Mouse (Mus musculus) liver, embryonic 14.5 days (tissue): ENCODE measurements around the gene Nkapl.

ENCODE experiments used
- CTCF ChIP-seq: IDR thresholded peaks from 2 replicates; pipeline ENCODE4 v1.5.1; 2016; ENCODE audit warnings: antibody characterized with exemption, low read depth, control low read depth
- EP300 ChIP-seq: IDR thresholded peaks from 2 replicates; pipeline ENCODE4 v1.6.1; 2016; ENCODE audit warnings: antibody characterized with exemption, low read depth

DNA sequence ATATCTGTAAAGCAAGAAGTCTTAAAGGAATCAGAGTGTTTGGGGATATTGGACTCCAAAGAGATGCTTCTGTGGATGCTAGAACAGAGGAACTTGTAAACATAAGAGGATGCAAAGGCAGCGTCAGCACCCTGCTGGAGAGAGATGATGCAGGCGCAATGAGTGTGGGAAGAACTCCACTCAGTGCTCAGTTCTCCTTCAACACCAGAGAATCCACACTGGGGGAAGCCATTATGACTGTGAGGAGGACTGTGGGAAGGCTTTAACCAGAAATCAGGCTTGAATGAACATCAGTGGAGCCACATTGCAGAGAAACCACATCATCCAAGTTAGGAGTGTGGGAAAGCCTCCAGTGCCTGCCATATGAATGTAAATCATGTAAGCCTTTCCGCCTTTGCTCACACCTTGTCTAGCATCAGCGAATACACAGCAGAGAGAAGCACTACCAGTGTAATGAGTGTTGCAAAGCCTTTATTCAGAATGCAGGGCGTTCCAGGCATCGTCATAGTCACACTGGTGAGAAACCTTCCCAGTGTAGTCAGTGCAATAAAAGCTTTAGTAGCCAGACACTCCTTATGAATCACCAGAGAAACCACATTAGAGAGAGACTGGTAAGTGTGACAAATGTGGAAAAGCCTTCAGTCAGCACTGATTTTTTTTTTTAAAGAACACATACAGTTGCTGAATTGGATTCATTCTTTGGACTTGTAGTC, 50.9 kb downstream of the Nkapl start:
- TF ChIP-seq CTCF, result no peak
- no peak for TF ChIP-seq EP300
